Mouse (Mus musculus): Measurements from ENCODE around the gene Prkag2. TPM values are rescaled to one million over a fixed set of nuclear protein-coding genes. Genes with fewer than 3 reads are reported as not detected.
A peak's percentile ranks its signal among the peaks of the same experiment; 100 is the strongest.
"Not testable (repeated sequence)": the region's sequence is repeated elsewhere in the genome, so short reads cannot be mapped to it uniquely, and the experiment has no call there.

Gene Prkag2
- polyA plus RNA-seq, 1 experiment from 2014 or later: 40.3 TPM

GRCm38 (mm10) chr5:24841662-24842273 is 258.7 kb downstream of the Prkag2 start:
- under 1% methylated on average over 50 of the region's 50 CpGs for WGBS
- peak; percentile 30 for ATAC-seq (replicated peaks; ENCODE audit: low FRiP score)

GRCm38 (mm10) chr5:24840975-24841431 is 259.4 kb downstream of the Prkag2 start:
- no peak for ATAC-seq (replicated peaks; ENCODE audit: low FRiP score)
- H3K9ac ChIP-seq: peak overlapping the region; percentile 96
- no peaks in the 10 kb centered on the region for H3K27me3 ChIP-seq
- WGBS: 4% methylated on average over 11 of the region's 11 CpGs
- peak overlapping the region; percentile 95 for H3K4me2 ChIP-seq
- H3K4me1 ChIP-seq: peaks cover 47% of the 10 kb centered on the region
- peak overlapping the region; percentile 95 for H3K4me3 ChIP-seq (replicated peaks)
- H3K9me3 ChIP-seq (replicated peaks): no peaks in the 10 kb centered on the region
- H3K27ac ChIP-seq: peak overlapping the region; percentile 100
- H3K36me3 ChIP-seq: no peaks in the 10 kb centered on the region

More at GRCm38 (mm10) chr5:24841662-24842273, 258.7 kb downstream of the Prkag2 start:
- Histone ChIP-seq H3K27ac (peak overlapping the region; percentile 100), H3K4me2 (peak overlapping the region; percentile 95), H3K4me1 (peaks cover 44% of the 10 kb centered on the region), H3K36me3 (no peaks in the 10 kb centered on the region), H3K4me3 (replicated peaks) (peak overlapping the region; percentile 95), H3K9me3 (replicated peaks) (no peaks in the 10 kb centered on the region), H3K9ac (peak overlapping the region; percentile 96), H3K27me3 (no peaks in the 10 kb centered on the region)

DNA sequence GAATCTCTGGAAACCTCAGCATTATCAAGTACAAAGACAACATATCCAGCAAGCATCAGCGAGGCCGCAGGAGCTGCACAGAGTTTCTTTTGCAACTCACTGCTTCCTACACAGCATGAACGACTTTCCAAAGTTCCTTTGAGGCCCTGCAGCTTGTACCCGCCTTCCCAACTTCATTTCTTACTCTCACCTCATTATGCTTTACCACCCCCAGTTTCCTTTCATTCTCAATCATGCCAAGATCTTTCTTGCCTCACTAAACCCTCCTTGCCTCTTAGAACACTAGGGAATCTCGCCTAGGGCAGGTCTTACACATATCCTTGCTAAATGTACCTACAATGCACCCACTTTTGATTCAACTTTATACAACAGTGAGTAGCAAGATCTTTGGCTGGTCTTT is 266.0 kb downstream of the Prkag2 start:
- ATAC-seq (replicated peaks; ENCODE audit: low FRiP score): no peak
- H3K36me3 ChIP-seq: no peaks in the 10 kb centered on the region
- H3K4me2 ChIP-seq: no peak overlapping the region
- H3K27me3 ChIP-seq: no peaks in the 10 kb centered on the region
- H3K4me3 ChIP-seq (replicated peaks): no peak overlapping the region
- peaks cover 31% of the 10 kb centered on the region for H3K4me1 ChIP-seq
- H3K9ac ChIP-seq: no peak overlapping the region
- no peak overlapping the region for H3K27ac ChIP-seq
- 67% methylated on average over 5 of the region's 5 CpGs for WGBS
- no peaks in the 10 kb centered on the region for H3K9me3 ChIP-seq (replicated peaks)

- H3K9ac ChIP-seq: no peak overlapping the region
- WGBS: 90% methylated on average over 3 of the region's 3 CpGs
These were observed 268.5 kb downstream of the Prkag2 start for GRCm38 (mm10) chr5:24831912-24832311.

GRCm38 (mm10) chr5:24828446-24828845 is 272.0 kb downstream of the Prkag2 start:
- no peak for ATAC-seq (replicated peaks; ENCODE audit: low FRiP score)
- H3K9ac ChIP-seq: no peak overlapping the region
- H3K36me3 ChIP-seq: no peaks in the 10 kb centered on the region
- H3K4me1 ChIP-seq: peaks cover 34% of the 10 kb centered on the region
- no peaks in the 10 kb centered on the region for H3K27me3 ChIP-seq
- 90% methylated on average over 3 of the region's 3 CpGs for WGBS
- no peak overlapping the region for H3K4me2 ChIP-seq
- no peak overlapping the region for H3K27ac ChIP-seq
- no peak overlapping the region for H3K4me3 ChIP-seq (replicated peaks)
- H3K9me3 ChIP-seq (replicated peaks): no peaks in the 10 kb centered on the region

More at GRCm38 (mm10) chr5:24831912-24832311, 268.5 kb downstream of the Prkag2 start:
- Histone ChIP-seq H3K4me2 (no peak overlapping the region), H3K4me1 (peaks cover 15% of the 10 kb centered on the region; the same call in 1 of the 2 replicates), H3K4me3 (replicated peaks) (no peak overlapping the region), H3K36me3 (no peaks in the 10 kb centered on the region), H3K27ac (no peak overlapping the region), H3K27me3 (no peaks in the 10 kb centered on the region), H3K9me3 (replicated peaks) (no peaks in the 10 kb centered on the region)
- ATAC-seq (replicated peaks; ENCODE audit: low FRiP score): no peak

DNA sequence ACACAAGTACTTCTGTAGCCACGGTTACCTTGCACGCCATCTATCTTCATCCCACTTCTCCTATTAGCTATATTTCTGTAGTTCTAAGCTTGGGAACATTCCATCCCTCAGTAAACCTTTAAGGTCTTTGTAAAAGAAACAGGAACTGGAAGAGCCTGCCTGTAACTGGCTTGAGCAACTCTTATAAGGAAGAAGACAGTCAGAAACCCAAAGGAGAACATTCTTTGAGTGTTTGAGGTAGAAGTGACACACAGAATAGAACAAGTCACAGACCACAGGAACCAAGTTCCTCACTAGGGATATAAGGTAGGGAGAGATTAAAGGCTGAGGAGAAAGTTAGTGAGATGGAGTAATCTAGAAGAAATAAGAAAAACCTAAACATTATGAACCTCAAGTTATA is 273.3 kb downstream of the Prkag2 start:
- no peaks in the 10 kb centered on the region for H3K36me3 ChIP-seq
- H3K9me3 ChIP-seq (replicated peaks): no peaks in the 10 kb centered on the region
- H3K4me2 ChIP-seq: no peak overlapping the region
- no peak for ATAC-seq (replicated peaks; ENCODE audit: low FRiP score)
- peaks cover 36% of the 10 kb centered on the region for H3K4me1 ChIP-seq
- H3K27me3 ChIP-seq: no peaks in the 10 kb centered on the region
- 95% methylated on average over 2 of the region's 2 CpGs for WGBS
- H3K27ac ChIP-seq: no peak overlapping the region
- H3K4me3 ChIP-seq (replicated peaks): no peak overlapping the region
- H3K9ac ChIP-seq: no peak overlapping the region

GRCm38 (mm10) chr5:24826056-24826770 is 274.2 kb downstream of the Prkag2 start:
- Histone ChIP-seq H3K4me2 (no peak overlapping the region), H3K4me3 (replicated peaks) (no peak overlapping the region), H3K9ac (no peak overlapping the region), H3K4me1 (peaks cover 40% of the 10 kb centered on the region), H3K27ac (0 out of 2 replicates have a peak overlapping the region, but pooled peaks have one; percentile 15), H3K9me3 (replicated peaks) (no peaks in the 10 kb centered on the region), H3K27me3 (no peaks in the 10 kb centered on the region), H3K36me3 (no peaks in the 10 kb centered on the region)
- 74% methylated on average over 9 of the region's 9 CpGs for WGBS
- ATAC-seq (replicated peaks; ENCODE audit: low FRiP score): no peak

GRCm38 (mm10) chr5:24825365-24826055 is 274.9 kb downstream of the Prkag2 start:
- H3K9me3 ChIP-seq (replicated peaks): no peaks in the 10 kb centered on the region
- 0 out of 2 replicates have a peak overlapping the region, but pooled peaks have one; percentile 15 for H3K27ac ChIP-seq
- peaks cover 47% of the 10 kb centered on the region for H3K4me1 ChIP-seq
- no peak overlapping the region for H3K4me2 ChIP-seq
- ATAC-seq (replicated peaks; ENCODE audit: low FRiP score): no peak
- H3K4me3 ChIP-seq (replicated peaks): no peak overlapping the region
- 60% methylated on average over 4 of the region's 4 CpGs for WGBS
- H3K9ac ChIP-seq: no peak overlapping the region
- H3K36me3 ChIP-seq: no peaks in the 10 kb centered on the region
- no peaks in the 10 kb centered on the region for H3K27me3 ChIP-seq

GRCm38 (mm10) chr5:24823864-24824405 is 276.5 kb downstream of the Prkag2 start:
- Histone ChIP-seq H3K4me2 (no peak overlapping the region), H3K36me3 (no peaks in the 10 kb centered on the region), H3K27ac (0 out of 2 replicates have a peak overlapping the region, but pooled peaks have one; percentile 1), H3K27me3 (no peaks in the 10 kb centered on the region), H3K4me1 (peaks cover 52% of the 10 kb centered on the region), H3K9me3 (replicated peaks) (no peaks in the 10 kb centered on the region), H3K9ac (no peak overlapping the region), H3K4me3 (replicated peaks) (no peak overlapping the region)
- 54% methylated on average over 6 of the region's 6 CpGs for WGBS
- no peak for ATAC-seq (replicated peaks; ENCODE audit: low FRiP score)

DNA sequence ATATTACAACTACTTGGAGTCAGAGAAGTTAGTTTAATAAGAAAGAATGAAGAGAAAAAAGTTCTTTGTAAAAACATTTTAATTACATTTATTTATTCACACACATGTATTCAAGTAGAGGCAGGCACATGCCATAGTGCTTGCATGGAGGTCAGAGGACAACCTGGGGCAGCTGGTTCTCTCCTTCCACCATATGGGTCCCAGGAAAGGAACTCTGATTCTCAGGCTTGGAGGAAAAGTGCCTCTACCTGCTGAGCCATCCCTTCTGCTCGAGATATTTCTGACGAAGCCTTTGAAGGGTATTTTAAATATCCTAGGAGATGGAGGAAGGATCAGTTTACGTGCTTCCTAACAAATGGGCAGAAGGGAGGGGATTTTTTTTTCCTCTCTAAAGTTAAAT is 277.7 kb downstream of the Prkag2 start:
- WGBS: 55% methylated on average over 3 of the region's 3 CpGs
- Histone ChIP-seq H3K9me3 (replicated peaks) (no peaks in the 10 kb centered on the region), H3K4me1 (peaks cover 52% of the 10 kb centered on the region)

DNA sequence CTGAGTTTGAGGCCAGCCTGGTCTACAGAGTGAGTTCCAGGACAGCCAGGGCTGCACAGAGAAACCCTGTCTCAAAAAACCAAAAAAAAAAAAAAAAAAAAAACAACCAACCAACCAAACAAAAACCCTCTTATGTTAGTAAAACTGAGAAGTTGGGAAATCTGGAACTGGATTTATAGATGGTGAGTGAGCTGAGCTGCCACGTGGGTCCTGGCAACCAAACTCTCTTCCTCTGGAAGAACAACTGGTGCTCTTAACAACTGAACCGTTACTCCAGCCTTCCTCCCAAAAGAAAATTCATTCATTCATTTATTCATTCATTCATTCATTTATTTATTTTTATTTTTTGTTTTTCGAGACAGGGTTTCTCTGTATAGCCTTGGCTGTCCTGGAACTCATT is 278.2 kb downstream of the Prkag2 start:
- not testable (repeated sequence) for H3K9ac ChIP-seq; H3K27ac ChIP-seq; H3K9me3 ChIP-seq (replicated peaks); H3K27me3 ChIP-seq; H3K4me3 ChIP-seq (replicated peaks); H3K36me3 ChIP-seq; H3K4me2 ChIP-seq; ATAC-seq (replicated peaks; ENCODE audit: low FRiP score)
- 81% methylated on average over 3 of the region's 3 CpGs for WGBS
- peaks cover 52% of the 10 kb centered on the region for H3K4me1 ChIP-seq

More for the DNA sequence above, 277.7 kb downstream of the Prkag2 start:
- Histone ChIP-seq H3K27ac (no peak overlapping the region), H3K4me3 (replicated peaks) (no peak overlapping the region), H3K4me2 (no peak overlapping the region), H3K27me3 (no peaks in the 10 kb centered on the region), H3K9ac (no peak overlapping the region), H3K36me3 (0 out of 2 replicates have a peak, but pooled peaks cover under 1% of the 10 kb centered on the region)
- no peak for ATAC-seq (replicated peaks; ENCODE audit: low FRiP score)
